Mouse (Mus musculus) bone marrow macrophage, adult 2 months (primary cell): ENCODE measurements around the gene Zkscan17. TPM values are rescaled to one million over a fixed set of nuclear protein-coding genes. Genes with fewer than 3 reads are reported as not detected.

Source experiments
- H3K27ac ChIP-seq: 2 replicates; pipeline ENCODE4 v1.5.1; 2012; ENCODE audit warnings: low read depth, low read length; ENCODE audit not compliant: insufficient read depth
- H3K4me1 ChIP-seq: 2 replicates; pipeline ENCODE4 v1.6.1; 2012; ENCODE audit warnings: low read length; ENCODE audit not compliant: control insufficient read depth, insufficient read depth
- H3K4me3 ChIP-seq: 2 replicates; pipeline ENCODE4 v1.5.1; 2012; ENCODE audit warnings: mild to moderate bottlenecking, low read length, moderate library complexity; ENCODE audit not compliant: insufficient read depth
- CTCF ChIP-seq: IDR thresholded peaks from 2 replicates; pipeline ENCODE4 v1.5.1; 2012; ENCODE audit warnings: low read depth, mild to moderate bottlenecking, low read length, moderate library complexity
- POLR2A ChIP-seq: IDR thresholded peaks from 2 replicates; pipeline ENCODE4 v1.6.1; 2012; ENCODE audit warnings: mild to moderate bottlenecking, low read depth, low read length, borderline replicate concordance
- polyA plus RNA-seq: library from polyadenylated mRNA; stranded (reverse); fragments of >200 nt; gene quantifications from 2 replicates; pipeline ENCODE4 v1.2.4, GENCODE M21; 2012; ENCODE audit not compliant: missing spikeins, insufficient read depth, insufficient read length

Gene Zkscan17
- polyA plus RNA-seq, 1 experiment: 20.2 TPM

- Histone ChIP-seq H3K27ac (no peak overlapping the region), H3K4me1 (peaks cover 23% of the 10 kb centered on the region), H3K4me3 (no peak overlapping the region)
- no peak for TF ChIP-seq CTCF
- no peak for TF ChIP-seq POLR2A
Observed at GRCm38 (mm10) chr11:59519741-59520495, 6.6 kb downstream of the Zkscan17 start.

DNA sequence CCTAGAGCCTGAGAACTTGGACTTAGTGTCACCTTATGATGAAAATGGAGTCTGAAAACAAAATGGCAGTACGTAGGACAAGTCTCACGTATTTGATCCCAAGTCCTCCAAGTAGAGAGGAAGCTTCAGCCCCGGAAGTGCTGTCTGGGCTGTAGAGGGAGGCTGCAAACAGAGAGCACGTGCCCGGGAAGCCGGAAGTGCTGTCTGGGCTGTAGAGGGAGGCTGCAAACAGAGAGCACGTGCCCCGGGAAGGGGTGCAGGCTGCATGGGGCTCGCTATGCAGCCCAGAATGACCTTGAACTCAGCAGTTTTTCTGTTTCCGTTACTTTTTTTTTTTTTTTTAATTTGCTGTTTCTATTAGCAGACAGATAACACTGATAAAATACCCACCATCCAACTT is 8.3 kb downstream of the Zkscan17 start:
- Histone ChIP-seq H3K27ac (peak overlapping the region; percentile 38; the same call in 1 of the 2 replicates), H3K4me1 (peaks cover 31% of the 10 kb centered on the region), H3K4me3 (no peak overlapping the region)
- no peak for TF ChIP-seq CTCF
- TF ChIP-seq POLR2A: no peak

- Histone ChIP-seq H3K4me1 (peaks cover 31% of the 10 kb centered on the region), H3K27ac (no peak overlapping the region), H3K4me3 (no peak overlapping the region)
- TF ChIP-seq POLR2A (no peak), CTCF (no peak)
Observed at GRCm38 (mm10) chr11:59517441-59517840, 9.1 kb downstream of the Zkscan17 start.

GRCm38 (mm10) chr11:59514789-59515188 is 11.8 kb downstream of the Zkscan17 start:
- Histone ChIP-seq H3K4me3 (no peak overlapping the region), H3K4me1 (peaks cover 28% of the 10 kb centered on the region), H3K27ac (peak overlapping the region; percentile 33; the same call in 1 of the 2 replicates)
- TF ChIP-seq CTCF (no peak), POLR2A (no peak)

GRCm38 (mm10) chr11:59514381-59514780 is 12.2 kb downstream of the Zkscan17 start:
- TF ChIP-seq CTCF (no peak), POLR2A (no peak)
- H3K27ac ChIP-seq: no peak overlapping the region
- H3K4me1 ChIP-seq: peaks cover 26% of the 10 kb centered on the region
- no peak overlapping the region for H3K4me3 ChIP-seq

DNA sequence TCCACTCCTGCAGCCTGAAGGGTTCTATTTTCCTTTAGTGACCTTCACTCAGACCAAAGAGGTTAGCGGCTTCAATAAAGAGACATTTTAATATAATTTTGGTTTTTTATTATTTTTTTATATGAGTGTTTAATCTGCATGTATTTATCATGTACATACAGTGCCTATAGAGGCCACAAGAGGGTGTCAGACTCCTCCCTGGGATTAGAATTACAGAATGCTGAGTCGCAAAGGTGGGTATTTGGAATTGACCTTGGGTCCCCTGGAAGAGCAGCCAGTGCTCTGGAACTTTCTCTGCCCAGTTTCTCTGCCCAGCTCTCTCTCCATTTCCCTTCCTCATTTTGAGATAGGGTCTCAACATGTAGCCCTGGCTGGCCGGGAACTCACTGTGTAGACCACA is 13.0 kb downstream of the Zkscan17 start:
- Histone ChIP-seq H3K4me1 (peaks cover 27% of the 10 kb centered on the region), H3K27ac (no peak overlapping the region), H3K4me3 (no peak overlapping the region)
- TF ChIP-seq CTCF (no peak), POLR2A (no peak)

DNA sequence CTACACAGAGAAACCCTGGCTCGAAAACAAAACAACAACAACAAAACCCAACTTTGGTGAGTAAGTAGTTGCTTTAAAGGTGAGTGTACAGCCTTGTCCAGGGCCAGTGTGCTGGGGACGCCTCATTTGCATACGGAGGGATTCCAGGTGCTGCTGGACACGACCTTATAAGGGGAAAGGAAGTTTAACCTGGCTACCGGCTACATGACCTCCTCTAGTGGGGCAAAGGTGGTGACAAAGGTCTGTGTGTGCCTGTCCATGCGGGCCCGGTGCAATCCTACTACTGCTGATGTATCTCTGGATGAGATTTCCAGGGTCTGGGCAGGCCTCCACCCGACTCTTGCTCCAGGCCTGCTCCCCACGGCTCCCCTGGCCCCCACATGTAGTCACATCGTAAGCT is 13.8 kb downstream of the Zkscan17 start:
- H3K4me3 ChIP-seq: no peak overlapping the region
- H3K27ac ChIP-seq: no peak overlapping the region
- peaks cover 21% of the 10 kb centered on the region for H3K4me1 ChIP-seq
- TF ChIP-seq POLR2A (no peak), CTCF (no peak)

DNA sequence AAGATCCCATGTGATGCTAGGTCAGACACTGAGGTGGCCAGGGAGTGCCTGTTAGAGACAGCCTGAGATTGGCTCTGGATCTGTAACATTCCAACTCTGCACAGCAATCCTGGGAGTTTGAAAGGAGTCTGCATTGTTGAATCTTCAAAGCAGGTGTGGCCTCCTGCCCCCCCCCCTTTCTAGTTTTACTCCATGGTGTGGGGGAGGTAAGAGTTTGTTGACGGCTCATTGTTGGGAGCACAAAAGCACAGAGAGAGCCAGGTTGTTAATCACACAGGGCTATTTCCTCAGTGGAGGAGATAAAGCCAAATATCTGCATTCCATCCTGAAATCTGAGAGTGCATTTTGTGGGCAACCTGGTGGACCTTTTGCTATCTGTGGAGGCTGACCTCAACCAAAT is 15.0 kb downstream of the Zkscan17 start:
- no peak for TF ChIP-seq CTCF
- no peak for TF ChIP-seq POLR2A
- H3K4me1 ChIP-seq: peaks cover 24% of the 10 kb centered on the region
- H3K27ac ChIP-seq: no peak overlapping the region
- no peak overlapping the region for H3K4me3 ChIP-seq

- Histone ChIP-seq H3K4me1 (peaks cover 12% of the 10 kb centered on the region; the same call in 1 of the 2 replicates), H3K4me3 (peak overlapping the region; percentile 83), H3K27ac (0 out of 2 replicates have a peak overlapping the region, but pooled peaks have one; percentile 7)
- no peak for TF ChIP-seq CTCF
- TF ChIP-seq POLR2A: no peak
Observed at GRCm38 (mm10) chr11:59506713-59507074, 19.9 kb downstream of the Zkscan17 start.
